Mouse (Mus musculus) intestine, embryonic 15.5 days (tissue): ENCODE results near the gene Lsm2. TPM values are rescaled to one million over a fixed set of nuclear protein-coding genes. Genes with fewer than 3 reads are reported as not detected.
A peak's percentile ranks its signal among the peaks of the same experiment; 100 is the strongest.

Experiments
- ATAC-seq: fragments of 200-750 bp; cut with Nextera tagmentation; 2 replicates; pipeline ENCODE4 v1.8.0; 2017; ENCODE audit warnings: moderate TSS enrichment, moderate library complexity
- H3K27ac ChIP-seq: fragments of 300-500 bp; sonication (generic); 2 replicates; pipeline ENCODE4 v1.5.1; 2015; ENCODE audit warnings: mild to moderate bottlenecking, inconsistent platforms
- H3K27me3 ChIP-seq: fragments of 300-500 bp; sonication (generic); replicated peaks from 2 replicates; pipeline ENCODE4 v1.6.1; 2015; ENCODE audit warnings: inconsistent platforms
- H3K36me3 ChIP-seq: fragments of 300-500 bp; sonication (generic); 2 replicates; pipeline ENCODE4 v1.6.1; 2015; ENCODE audit warnings: inconsistent platforms
- H3K4me1 ChIP-seq: fragments of 300-500 bp; sonication (generic); replicated peaks from 2 replicates; pipeline ENCODE4 v1.6.1; 2015; ENCODE audit warnings: inconsistent platforms
- H3K4me2 ChIP-seq: fragments of 300-500 bp; sonication (generic); replicated peaks from 2 replicates; pipeline ENCODE4 v1.6.1; 2015; ENCODE audit warnings: mild to moderate bottlenecking, inconsistent platforms
- H3K4me3 ChIP-seq: fragments of 300-500 bp; sonication (generic); replicated peaks from 2 replicates; pipeline ENCODE4 v1.5.1; 2015; ENCODE audit warnings: inconsistent platforms
- H3K9ac ChIP-seq: fragments of 300-500 bp; sonication (generic); 2 replicates; pipeline ENCODE4 v1.6.1; 2015; ENCODE audit warnings: inconsistent platforms
- H3K9me3 ChIP-seq: fragments of 300-500 bp; sonication (generic); 2 replicates; pipeline ENCODE4 v1.6.1; 2016; ENCODE audit warnings: inconsistent platforms
- WGBS: fragments of 180-500 bp; shearing (Covaris S2); methylation state at CpG from one replicate; pipeline ENCODE4 v1.1.7; 2015; 5-methylcytosine and 5-hydroxymethylcytosine counted together
- polyA plus RNA-seq: library from polyadenylated mRNA; unstranded; fragments of >200 nt; fragmentation: Nextera tagmentation; extraction: Ambion mirVana; gene quantifications from 2 replicates; pipeline ENCODE4 v1.2.1, GENCODE M21; 2015

Lsm2 gene
- polyA plus RNA-seq, 1 experiment from 2014 or later, result 187 TPM

DNA sequence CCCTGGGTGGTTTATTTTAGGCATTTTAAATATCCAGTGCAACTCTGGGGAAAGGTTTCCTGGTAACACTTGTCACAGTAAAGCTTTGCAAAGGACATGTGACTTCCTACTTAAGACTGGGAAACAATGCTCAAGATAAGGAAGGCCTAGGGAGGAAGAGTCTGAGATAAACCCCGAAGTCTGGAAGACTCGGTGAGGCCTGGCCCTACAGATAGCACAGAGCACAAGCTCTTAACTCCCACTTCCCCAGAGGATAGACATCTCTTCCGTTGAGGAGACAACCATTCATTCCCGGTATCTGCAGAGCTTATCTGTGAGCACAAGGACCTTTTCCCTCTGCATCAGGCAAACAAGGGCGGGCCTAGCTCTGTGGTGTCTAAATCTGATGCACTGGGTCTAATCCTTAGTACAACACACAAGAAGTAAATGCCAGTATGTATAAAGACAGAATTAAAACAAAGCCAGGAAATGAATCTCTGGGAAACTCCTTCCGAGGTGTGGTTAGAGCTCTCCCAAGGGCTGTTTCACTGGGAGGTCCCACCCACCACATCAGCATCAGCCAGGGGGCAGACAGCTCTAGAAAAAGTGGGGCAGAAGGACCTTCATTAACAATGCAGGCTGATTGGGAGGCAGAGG is 40.3 kb downstream of the Lsm2 start:
- ATAC-seq, result peak; percentile 39; the same call in 1 of the 2 replicates
- H3K36me3 ChIP-seq, result no peaks in the 10 kb centered on the region
- H3K4me2 ChIP-seq, result no peak overlapping the region
- H3K4me3 ChIP-seq, result no peak overlapping the region
- no peak overlapping the region; the same call in 1 of the 2 replicates for H3K27ac ChIP-seq
- no peak overlapping the region for H3K9ac ChIP-seq
- no peaks in the 10 kb centered on the region for H3K9me3 ChIP-seq
- H3K27me3 ChIP-seq, result no peaks in the 10 kb centered on the region
- WGBS, result 41% methylated on average over 6 of the region's 6 CpGs
- H3K4me1 ChIP-seq, result peaks cover 36% of the 10 kb centered on the region

DNA sequence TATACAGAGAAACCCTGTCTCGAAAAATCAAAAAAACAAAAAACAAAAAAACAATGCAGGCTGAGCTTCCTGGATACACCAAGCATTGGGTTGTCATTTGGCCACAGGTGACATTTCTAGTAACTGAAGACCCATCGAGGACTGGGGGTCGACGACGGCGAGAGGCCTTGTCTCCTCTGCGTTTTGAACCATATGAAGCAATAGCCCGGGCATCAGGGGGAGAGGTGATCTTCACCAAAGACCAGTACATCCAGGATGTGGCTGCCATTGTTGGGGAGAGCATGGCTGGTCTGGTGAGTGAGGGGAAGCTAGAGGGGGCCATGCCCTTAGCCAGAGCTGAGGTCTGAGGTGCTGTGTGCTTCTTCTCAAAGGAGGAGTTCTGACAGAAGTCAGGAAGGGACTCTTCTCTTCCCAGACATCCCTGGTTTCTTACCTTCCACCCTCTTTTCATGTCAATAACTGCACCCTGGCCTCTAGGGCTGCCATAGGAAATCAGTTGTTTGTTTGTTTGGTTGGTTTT is 40.9 kb downstream of the Lsm2 start:
- no peak for ATAC-seq
- WGBS, result 94% methylated on average over 8 of the region's 8 CpGs
- no peak overlapping the region for H3K4me2 ChIP-seq
- H3K9ac ChIP-seq, result no peak overlapping the region
- peaks cover 37% of the 10 kb centered on the region for H3K4me1 ChIP-seq
- H3K9me3 ChIP-seq, result no peaks in the 10 kb centered on the region
- no peak overlapping the region for H3K4me3 ChIP-seq
- no peaks in the 10 kb centered on the region for H3K36me3 ChIP-seq
- H3K27me3 ChIP-seq, result no peaks in the 10 kb centered on the region
- H3K27ac ChIP-seq, result no peak overlapping the region

DNA sequence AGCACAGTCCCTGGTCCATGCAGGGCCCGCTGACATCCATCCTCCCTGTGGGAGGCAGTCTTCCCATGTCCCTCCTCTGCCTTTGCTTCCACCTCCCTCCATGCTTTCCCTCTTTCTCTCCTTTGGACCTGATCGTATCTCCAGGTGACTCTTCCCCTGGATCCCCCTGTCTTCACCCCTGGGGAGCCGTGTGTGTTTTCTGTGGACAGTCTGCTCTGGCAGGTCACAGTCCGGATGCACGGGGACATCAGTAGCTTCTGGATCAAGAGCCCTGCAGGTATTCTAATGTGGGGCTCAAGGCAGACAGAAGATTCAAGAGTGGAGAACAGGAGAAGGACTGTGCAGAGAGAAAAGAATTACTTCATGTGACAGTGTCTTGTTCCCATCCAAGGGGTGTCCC is 41.6 kb downstream of the Lsm2 start:
- no peaks in the 10 kb centered on the region for H3K9me3 ChIP-seq
- H3K4me3 ChIP-seq, result no peak overlapping the region
- H3K36me3 ChIP-seq, result no peaks in the 10 kb centered on the region
- H3K4me2 ChIP-seq, result no peak overlapping the region
- no peak overlapping the region for H3K27ac ChIP-seq
- no peak overlapping the region for H3K9ac ChIP-seq
- peaks cover 39% of the 10 kb centered on the region for H3K4me1 ChIP-seq
- no peaks in the 10 kb centered on the region for H3K27me3 ChIP-seq
- WGBS, result 86% methylated on average over 5 of the region's 5 CpGs
- no peak for ATAC-seq

DNA sequence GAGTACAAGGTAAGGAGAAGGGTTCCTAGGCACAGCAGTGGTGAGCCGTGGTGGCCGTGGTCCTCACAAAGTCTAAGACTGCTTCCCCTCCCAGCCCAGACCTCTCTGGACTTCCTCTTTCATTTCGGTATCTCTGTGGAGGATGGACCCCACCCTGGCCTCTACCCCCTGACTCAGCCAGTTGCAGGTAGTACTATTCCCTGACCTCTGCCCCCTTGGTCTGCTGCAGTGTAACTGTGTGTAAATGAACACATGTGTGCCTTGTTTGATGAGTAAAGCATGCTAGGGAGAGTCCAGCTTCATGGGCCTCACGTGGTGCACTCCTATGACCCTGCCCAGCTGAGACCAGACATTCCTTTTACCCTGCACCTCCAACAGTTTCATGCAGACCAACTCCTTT is 42.1 kb downstream of the Lsm2 start:
- Histone ChIP-seq H3K36me3 (no peaks in the 10 kb centered on the region), H3K9ac (0 out of 2 replicates have a peak overlapping the region, but pooled peaks have one; percentile 26), H3K27me3 (no peaks in the 10 kb centered on the region), H3K4me3 (no peak overlapping the region), H3K4me1 (peaks cover 43% of the 10 kb centered on the region), H3K27ac (no peak overlapping the region), H3K9me3 (no peaks in the 10 kb centered on the region), H3K4me2 (no peak overlapping the region)
- peak; percentile 51 for ATAC-seq
- WGBS, result 47% methylated on average over 4 of the region's 4 CpGs

DNA sequence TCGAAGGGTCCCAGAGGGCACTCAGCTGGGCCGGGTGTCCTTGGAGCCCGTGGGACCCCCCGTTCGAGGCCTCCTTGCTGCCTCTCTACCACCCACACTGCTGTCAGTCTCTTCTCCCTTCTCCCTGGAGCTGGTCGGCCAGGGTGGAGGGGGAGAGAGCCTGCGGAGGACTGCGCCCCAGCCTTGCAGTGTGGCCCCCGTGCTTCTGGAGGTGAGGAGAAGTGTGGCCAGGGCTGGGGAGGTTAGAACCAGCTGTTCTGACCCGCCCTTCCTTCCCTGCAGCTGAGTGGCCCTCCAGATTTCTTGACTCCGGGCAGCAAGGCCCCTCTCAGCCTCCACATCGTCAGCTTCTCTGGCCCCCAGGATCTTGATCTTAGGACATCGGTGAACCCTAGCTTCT is 42.6 kb downstream of the Lsm2 start:
- WGBS, result 71% methylated on average over 13 of the region's 13 CpGs

DNA sequence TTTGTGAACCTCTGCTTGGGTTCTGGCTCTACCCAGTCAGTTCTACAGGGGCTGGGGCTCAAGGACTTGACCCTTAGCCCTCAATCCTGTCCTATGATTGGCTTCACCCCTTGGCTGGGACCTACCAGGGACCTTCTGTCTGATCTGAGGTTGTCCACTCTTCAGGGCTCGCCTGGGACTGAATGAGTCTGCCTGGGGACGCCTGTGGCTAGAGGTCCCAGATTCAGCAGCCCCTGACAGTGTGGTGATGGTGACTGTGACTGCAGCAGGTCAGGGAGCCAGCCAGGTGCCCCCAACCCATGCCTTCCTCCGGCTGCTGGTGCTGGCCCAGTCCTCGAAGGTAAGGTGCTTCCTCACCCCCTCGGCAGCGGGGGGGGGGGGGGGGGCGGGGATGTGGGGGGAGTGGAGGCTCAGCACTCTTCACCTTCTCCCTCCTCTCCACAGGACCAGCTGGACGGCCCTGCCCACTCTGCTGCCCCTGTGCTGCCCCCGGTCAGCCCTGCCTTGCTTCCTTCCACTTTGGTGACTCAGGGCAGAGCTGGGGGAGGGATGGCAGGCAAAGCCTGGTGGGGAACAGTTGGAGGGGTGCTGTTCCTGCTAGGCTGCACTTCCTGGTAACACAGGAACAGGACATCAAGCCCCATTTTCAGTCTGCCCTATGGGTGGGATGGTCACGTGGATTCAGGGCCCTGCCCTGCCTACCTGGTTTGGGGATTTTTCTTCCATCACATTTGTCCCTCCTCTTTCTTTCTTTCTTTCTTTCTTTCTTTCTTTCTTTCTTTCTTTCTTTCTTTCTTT is 43.2 kb downstream of the Lsm2 start:
- Histone ChIP-seq H3K36me3 (no peaks in the 10 kb centered on the region), H3K27ac (no peak overlapping the region), H3K4me2 (no peak overlapping the region), H3K9ac (no peak overlapping the region), H3K4me3 (no peak overlapping the region), H3K4me1 (peaks cover 50% of the 10 kb centered on the region), H3K9me3 (no peaks in the 10 kb centered on the region), H3K27me3 (no peaks in the 10 kb centered on the region)
- 68% methylated on average over 8 of the region's 10 CpGs for WGBS
- no peak for ATAC-seq

More for the DNA sequence above, 42.6 kb downstream of the Lsm2 start:
- H3K9me3 ChIP-seq, result no peaks in the 10 kb centered on the region
- no peak for ATAC-seq
- no peaks in the 10 kb centered on the region for H3K36me3 ChIP-seq
- H3K4me1 ChIP-seq, result peaks cover 47% of the 10 kb centered on the region
- H3K27me3 ChIP-seq, result no peaks in the 10 kb centered on the region
- no peak overlapping the region for H3K4me3 ChIP-seq
- peak overlapping the region; percentile 26; the same call in 1 of the 2 replicates for H3K9ac ChIP-seq
- H3K27ac ChIP-seq, result no peak overlapping the region
- H3K4me2 ChIP-seq, result no peak overlapping the region

DNA sequence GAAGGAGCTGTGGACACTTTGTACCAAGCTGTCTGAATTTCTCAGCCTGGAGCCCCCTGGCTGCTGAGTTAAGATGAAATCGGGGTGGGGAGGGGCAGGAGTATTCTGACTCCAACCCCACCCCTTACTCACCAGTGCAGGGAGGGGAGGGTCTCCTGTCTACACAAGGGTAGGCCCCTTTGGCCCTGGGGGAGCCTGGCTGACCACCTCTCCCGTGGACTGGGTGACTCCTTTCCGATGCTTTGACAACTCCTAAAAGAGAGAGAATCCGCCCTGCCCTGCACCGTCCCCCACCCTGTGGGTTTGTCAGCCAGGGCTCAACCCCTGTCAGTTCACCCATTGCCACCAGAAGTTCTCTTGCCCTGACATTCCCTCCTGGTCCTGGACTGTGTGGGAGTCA is 44.5 kb downstream of the Lsm2 start:
- H3K4me1 ChIP-seq, result peaks cover 51% of the 10 kb centered on the region
- H3K36me3 ChIP-seq, result no peaks in the 10 kb centered on the region
- peak overlapping the region; percentile 20 for H3K9ac ChIP-seq
- no peak overlapping the region for H3K4me3 ChIP-seq
- 78% methylated on average over 5 of the region's 5 CpGs for WGBS
- H3K9me3 ChIP-seq, result no peaks in the 10 kb centered on the region
- ATAC-seq, result no peak
- H3K4me2 ChIP-seq, result peak overlapping the region; percentile 11; the same call in 1 of the 2 replicates
- H3K27me3 ChIP-seq, result no peaks in the 10 kb centered on the region
- 0 out of 2 replicates have a peak overlapping the region, but pooled peaks have one; percentile 36 for H3K27ac ChIP-seq

DNA sequence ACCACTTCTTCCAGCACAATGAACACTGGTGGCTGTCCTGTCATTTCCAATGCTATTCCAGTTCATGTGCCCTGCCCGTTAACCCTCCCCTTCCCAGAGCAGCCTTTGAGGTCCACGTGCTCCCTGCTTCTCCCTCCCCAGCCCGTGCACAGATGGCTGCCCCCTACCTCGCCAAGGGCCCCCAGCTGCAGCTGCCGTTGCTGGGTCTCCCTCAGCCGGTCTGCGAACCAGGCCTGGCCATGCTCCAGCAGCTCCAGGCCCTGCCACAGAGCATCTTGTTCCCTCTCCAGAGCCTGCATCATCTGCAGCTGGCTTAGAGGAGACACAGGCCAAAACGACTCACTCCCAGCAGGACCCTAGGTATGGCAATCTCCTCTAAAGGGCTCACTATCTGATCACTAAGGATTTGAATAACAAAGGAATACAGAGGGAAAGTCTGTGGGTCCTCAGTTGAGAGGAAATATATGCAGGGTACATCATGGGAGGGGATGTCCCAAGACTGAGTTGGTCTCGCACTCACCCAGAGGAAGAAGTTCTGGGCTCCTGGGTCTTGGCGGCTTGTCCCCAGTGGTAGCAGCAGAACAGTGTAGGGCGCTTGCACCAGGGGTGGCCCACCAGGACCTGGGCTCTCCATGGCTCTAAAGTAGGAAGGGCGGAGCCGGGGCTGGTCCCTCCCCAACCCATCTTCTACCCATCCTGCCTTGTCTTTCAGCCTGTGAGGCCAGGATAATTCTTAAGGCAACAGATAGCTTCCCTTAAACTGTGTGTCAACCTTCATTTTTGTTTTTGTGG is 45.8 kb downstream of the Lsm2 start, which contains the start of gene Sapcd1:
TSS of gene Sapcd1 (minus strand) at position 740 of the 792 bp plus-strand sequence.
- WGBS, result 42% methylated on average over 13 of the region's 13 CpGs

DNA sequence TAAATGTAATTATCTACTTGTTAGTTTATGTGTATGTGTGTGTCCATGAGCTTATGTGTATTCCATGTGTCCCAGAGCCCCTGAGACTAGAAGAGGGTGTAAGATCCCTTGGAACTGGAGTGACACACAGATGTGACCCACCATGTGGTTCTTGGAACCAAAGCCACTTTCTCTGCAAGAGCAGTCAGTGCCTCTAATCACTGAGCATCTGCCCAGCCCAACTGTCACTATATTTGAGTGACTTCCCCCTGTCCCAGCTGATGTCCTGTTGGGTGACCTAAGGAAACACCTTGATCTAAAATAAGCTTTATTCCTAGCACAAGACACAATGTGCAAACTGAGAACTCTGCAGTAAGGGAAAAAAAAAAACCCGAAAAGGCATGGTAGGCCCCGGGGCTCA is 46.7 kb downstream of the Lsm2 start:
- no peaks in the 10 kb centered on the region for H3K27me3 ChIP-seq
- no peak overlapping the region for H3K4me3 ChIP-seq
- H3K9ac ChIP-seq, result no peak overlapping the region
- 65% methylated on average over 2 of the region's 2 CpGs for WGBS
- 0 out of 2 replicates have a peak overlapping the region, but pooled peaks have one; percentile 25 for H3K27ac ChIP-seq
- no peak for ATAC-seq
- peaks cover 46% of the 10 kb centered on the region for H3K4me1 ChIP-seq
- no peaks in the 10 kb centered on the region for H3K9me3 ChIP-seq
- no peaks in the 10 kb centered on the region for H3K36me3 ChIP-seq
- H3K4me2 ChIP-seq, result no peak overlapping the region

More for the DNA sequence above, 45.8 kb downstream of the Lsm2 start, which contains the start of gene Sapcd1:
- no peaks in the 10 kb centered on the region for H3K27me3 ChIP-seq
- peak within 1 kb of the TSS; percentile 54 for H3K27ac ChIP-seq
- ATAC-seq, result peak; percentile 66
- peak within 1 kb of the TSS; percentile 44 for H3K4me2 ChIP-seq
- 0 out of 2 replicates have a peak within 1 kb of the TSS, but pooled peaks have one; percentile 26 for H3K9ac ChIP-seq
- no peaks in the 10 kb centered on the region for H3K9me3 ChIP-seq
- no peaks in the 10 kb centered on the region for H3K36me3 ChIP-seq
- H3K4me3 ChIP-seq, result 0 out of 2 replicates have a peak within 1 kb of the TSS, but pooled peaks have one; percentile 10
- peaks cover 46% of the 10 kb centered on the region for H3K4me1 ChIP-seq

DNA sequence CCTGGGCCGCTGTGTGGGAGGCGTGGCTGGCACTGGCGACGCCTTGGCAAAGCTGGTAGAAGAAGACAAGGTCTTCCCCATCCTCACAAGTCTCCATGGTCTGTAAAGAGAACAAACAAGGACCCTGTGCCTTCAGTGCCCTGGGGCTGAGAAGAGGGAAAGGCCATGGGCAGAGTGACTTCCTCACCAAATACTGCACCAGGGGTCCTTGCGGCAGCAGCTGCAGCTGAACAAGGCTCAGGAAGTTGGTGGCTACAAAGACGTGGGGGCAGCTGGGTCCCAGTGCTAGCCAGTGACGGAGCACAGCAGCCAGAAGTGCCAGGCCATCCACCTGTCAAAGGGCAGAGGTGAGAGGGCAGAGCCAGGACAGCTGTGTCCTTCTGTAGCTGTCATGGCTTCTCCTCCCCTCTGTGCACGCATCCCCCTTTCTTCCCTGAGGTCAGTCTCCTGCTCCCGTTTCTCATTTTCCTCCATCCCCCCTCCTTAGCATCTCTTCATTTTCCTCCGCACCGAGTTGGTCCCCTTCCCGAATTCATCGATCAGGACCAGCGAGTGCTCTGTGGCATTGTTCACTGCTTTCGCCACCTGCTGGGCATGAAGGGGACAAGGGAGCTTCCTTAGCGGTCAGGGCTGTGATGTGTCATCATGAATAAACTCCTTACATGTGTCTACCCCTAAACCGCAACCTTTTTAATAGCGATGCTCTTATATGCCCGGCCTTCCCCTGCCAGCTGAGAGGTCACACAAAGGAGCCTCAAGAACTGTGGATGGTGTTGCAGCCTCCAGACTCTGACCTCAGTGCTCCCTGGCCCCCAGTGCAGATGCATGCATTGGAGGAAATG is 48.2 kb downstream of the Lsm2 start:
- H3K4me1 ChIP-seq, result peaks cover 35% of the 10 kb centered on the region
- WGBS, result 38% methylated on average over 19 of the region's 19 CpGs
- no peak overlapping the region; the same call in 1 of the 2 replicates for H3K4me2 ChIP-seq
- no peak overlapping the region for H3K27ac ChIP-seq
- H3K27me3 ChIP-seq, result no peaks in the 10 kb centered on the region
- no peaks in the 10 kb centered on the region for H3K9me3 ChIP-seq
- H3K36me3 ChIP-seq, result no peaks in the 10 kb centered on the region
- ATAC-seq, result no peak
- H3K9ac ChIP-seq, result 0 out of 2 replicates have a peak overlapping the region, but pooled peaks have one; percentile 3
- no peak overlapping the region for H3K4me3 ChIP-seq

DNA sequence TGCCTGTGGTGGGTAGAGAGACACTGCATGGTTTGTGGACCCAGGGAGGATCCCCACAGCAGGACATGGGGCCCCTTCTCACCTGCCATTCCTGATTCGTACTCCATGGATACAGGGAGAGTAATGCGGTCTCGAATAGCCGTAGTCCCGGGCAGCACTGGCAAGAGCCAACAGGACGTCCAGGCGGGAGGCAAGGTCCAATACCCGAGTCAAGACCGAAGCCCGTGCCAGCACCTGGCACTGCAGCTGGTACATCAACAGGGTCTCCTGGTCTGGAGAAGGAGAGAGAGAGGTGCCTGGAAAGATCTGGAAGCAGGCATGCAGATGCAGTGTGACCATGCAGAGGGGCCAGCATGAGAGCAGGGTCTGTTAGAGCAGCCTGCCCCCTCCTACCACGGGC is 49.6 kb downstream of the Lsm2 start:
- no peak for ATAC-seq
- Histone ChIP-seq H3K27ac (no peak overlapping the region), H3K9ac (no peak overlapping the region), H3K9me3 (no peaks in the 10 kb centered on the region), H3K4me1 (peaks cover 24% of the 10 kb centered on the region), H3K4me3 (no peak overlapping the region), H3K27me3 (no peaks in the 10 kb centered on the region), H3K36me3 (no peaks in the 10 kb centered on the region), H3K4me2 (no peak overlapping the region)
- WGBS, result 92% methylated on average over 11 of the region's 11 CpGs
